Mouse (Mus musculus) midbrain, embryonic 16.5 days (tissue): ENCODE results near the gene Eef2k. TPM values are rescaled to one million over a fixed set of nuclear protein-coding genes. Genes with fewer than 3 reads are reported as not detected.

Experiments used
- polyA plus RNA-seq: library from polyadenylated mRNA; unstranded; fragments of >200 nt; fragmentation: Nextera tagmentation; extraction: Ambion mirVana; gene quantifications from 2 replicates; pipeline ENCODE4 v1.2.1, GENCODE M21; 2015

Eef2k gene
- polyA plus RNA-seq, 1 experiment from 2014 or later: 35.4 TPM

Other genes with a start within 250 kb of the Eef2k start
- gene Uqcrc2, start 207.7 kb upstream of the Eef2k start, polyA plus RNA-seq: 222 and 235 TPM in 2 replicates
- 0.48 and 0.55 TPM in 2 replicates for gene Pdzd9, start 172.5 kb upstream of the Eef2k start, polyA plus RNA-seq
- 11.3 and 11.7 TPM in 2 replicates for gene Mosmo, start 165.2 kb upstream of the Eef2k start, polyA plus RNA-seq
- gene Vwa3a, start 103.5 kb upstream of the Eef2k start, polyA plus RNA-seq: 2.1 and 2.3 TPM in 2 replicates
- 0.14 TPM in 1 of 2 replicates, not detected in the other for gene Gm5737, start 30.5 kb upstream of the Eef2k start, polyA plus RNA-seq
- gene Polr3e, start 74.9 kb downstream of the Eef2k start, polyA plus RNA-seq: 27.0 and 27.7 TPM in 2 replicates
- gene Cdr2, start 139.5 kb downstream of the Eef2k start, polyA plus RNA-seq: 12.6 and 14.6 TPM in 2 replicates
- 0.11 and 0.63 TPM in 2 replicates for gene Mfsd13b, start 139.7 kb downstream of the Eef2k start, polyA plus RNA-seq
- gene Mettl9, start 191.6 kb downstream of the Eef2k start, polyA plus RNA-seq: 169 and 184 TPM in 2 replicates
- 0.62 and 0.67 TPM in 2 replicates for gene Igsf6, start 231.7 kb downstream of the Eef2k start, polyA plus RNA-seq
- gene Otoa, start 238.8 kb downstream of the Eef2k start, polyA plus RNA-seq: 0.09 and 0.19 TPM in 2 replicates